Mouse (Mus musculus): ENCODE data around the gene Coq7. TPM values are rescaled to one million over a fixed set of nuclear protein-coding genes. Genes with fewer than 3 reads are reported as not detected.

Coq7 gene
- 122 and 128 TPM in 2 replicates for polyA plus RNA-seq (2016; fragmentation: Nextera tagmentation; extraction: Ambion mirVana)

DNA sequence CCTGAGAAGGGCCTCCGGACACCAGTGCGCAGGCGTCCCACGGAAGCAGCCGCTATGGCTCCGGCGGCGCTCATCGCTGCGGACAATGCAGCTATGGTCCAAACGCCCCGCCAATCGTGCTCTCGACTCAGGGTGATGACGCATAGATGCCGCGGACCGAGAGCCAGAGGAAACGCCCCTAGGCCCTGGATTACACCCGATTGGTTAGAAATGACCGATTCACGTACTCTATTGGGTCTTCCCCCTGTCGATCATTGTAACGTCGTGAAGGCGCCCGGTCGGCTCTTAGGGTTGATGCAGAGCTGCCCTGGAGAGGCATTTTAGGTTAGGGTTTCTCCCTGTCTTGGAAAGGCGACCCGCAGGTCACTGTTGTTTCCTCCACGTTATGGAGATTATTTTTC, at the start of gene Coq7:
Gene Coq7 (minus strand): TSS at position 179 of the 401 bp plus-strand sequence.
- Histone ChIP-seq H3K27ac (peak within 1 kb of the TSS; percentile 99), H3K27me3 (ENCODE audit: insufficient read depth, poor library complexity, severe bottlenecking) (no peaks in the 10 kb centered on the region), H3K4me3 (peak within 1 kb of the TSS; percentile 79), H3K36me3 (peaks cover 17% of the 10 kb centered on the region), H3K9me3 (no peaks in the 10 kb centered on the region), H3K4me1 (replicated peaks) (peaks cover 12% of the 10 kb centered on the region)
- under 1% methylated on average over 31 of the region's 31 CpGs for WGBS
- DNase-seq (ENCODE audit: low spot score): peak; percentile 97

DNA sequence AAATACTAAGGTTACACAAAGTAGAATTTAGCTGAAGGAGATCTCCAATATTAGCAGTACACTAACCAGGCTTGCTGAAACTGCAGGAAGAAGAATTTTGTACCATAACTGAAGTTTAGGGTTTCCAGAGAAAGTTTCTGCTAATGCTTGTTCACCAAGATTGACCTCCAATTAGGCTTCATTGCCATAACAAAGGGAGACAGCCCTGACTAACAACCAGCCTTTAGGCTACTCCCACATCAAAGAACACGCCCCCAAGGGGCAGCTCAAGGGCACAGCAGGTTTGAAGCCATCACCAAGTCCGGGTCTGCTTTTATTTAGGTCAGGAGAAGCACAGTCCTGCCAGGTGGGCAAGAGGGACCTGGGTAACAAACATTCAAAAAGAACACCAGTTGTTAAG, 46.8 kb upstream of the Coq7 start:
- DNase-seq (ENCODE audit: low spot score): no peak
- Histone ChIP-seq H3K4me3 (no peak overlapping the region), H3K36me3 (peaks cover 34% of the 10 kb centered on the region), H3K27ac (no peak overlapping the region), H3K9me3 (peaks cover 19% of the 10 kb centered on the region; the same call in 1 of the 2 replicates), H3K4me1 (replicated peaks) (peaks cover 52% of the 10 kb centered on the region), H3K27me3 (ENCODE audit: insufficient read depth, poor library complexity, severe bottlenecking) (no peaks in the 10 kb centered on the region)
- WGBS: 79% methylated on average over 2 of the region's 2 CpGs

- Histone ChIP-seq H3K4me1 (replicated peaks) (peaks cover 39% of the 10 kb centered on the region), H3K27me3 (ENCODE audit: insufficient read depth, poor library complexity, severe bottlenecking) (no peaks in the 10 kb centered on the region), H3K9me3 (peaks cover 19% of the 10 kb centered on the region; the same call in 1 of the 2 replicates), H3K27ac (peak overlapping the region; percentile 75), H3K4me3 (no peak overlapping the region), H3K36me3 (peaks cover 46% of the 10 kb centered on the region)
- WGBS: 69% methylated on average over 3 of the region's 3 CpGs
- no peak for DNase-seq (ENCODE audit: low spot score)
Observed at GRCm38 (mm10) chr7:118578269-118578668, 45.1 kb upstream of the Coq7 start.

DNA sequence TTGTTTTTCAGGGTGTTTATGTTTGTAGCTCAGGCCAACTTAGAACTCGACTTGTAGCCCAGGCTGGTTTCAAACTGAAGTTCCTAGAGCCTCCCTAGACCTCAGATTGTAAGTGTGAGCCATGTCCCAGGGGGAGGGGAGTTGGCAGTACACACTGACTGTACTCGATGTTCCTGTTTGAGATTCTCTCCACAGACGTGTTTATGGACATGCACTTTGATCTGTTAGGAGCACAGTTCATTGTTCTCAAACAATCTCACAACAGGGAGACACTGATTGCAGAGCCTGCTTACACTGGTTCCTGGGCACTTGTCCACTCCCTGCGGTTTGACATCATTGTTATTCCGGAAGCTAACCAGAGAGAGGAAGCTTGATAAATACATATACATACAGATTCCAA, 38.9 kb upstream of the Coq7 start:
- H3K4me1 ChIP-seq (replicated peaks): peaks cover 43% of the 10 kb centered on the region
- WGBS: 44% methylated on average over 5 of the region's 5 CpGs
- DNase-seq (ENCODE audit: low spot score): no peak
- H3K36me3 ChIP-seq: peaks cover 19% of the 10 kb centered on the region
- no peaks in the 10 kb centered on the region for H3K9me3 ChIP-seq
- H3K27me3 ChIP-seq (ENCODE audit: insufficient read depth, poor library complexity, severe bottlenecking): no peaks in the 10 kb centered on the region
- H3K4me3 ChIP-seq: no peak overlapping the region
- no peak overlapping the region for H3K27ac ChIP-seq

- 57% methylated on average over 5 of the region's 5 CpGs for WGBS
Observed at GRCm38 (mm10) chr7:118571350-118571749, 38.2 kb upstream of the Coq7 start.

GRCm38 (mm10) chr7:118569121-118569543, 36.0 kb upstream of the Coq7 start:
- 42% methylated on average over 6 of the region's 6 CpGs for WGBS
- H3K4me1 ChIP-seq (replicated peaks): peaks cover 35% of the 10 kb centered on the region
- peak; percentile 60 for DNase-seq (ENCODE audit: low spot score)
- H3K27ac ChIP-seq: peak overlapping the region; percentile 81
- H3K9me3 ChIP-seq: no peaks in the 10 kb centered on the region
- H3K27me3 ChIP-seq (ENCODE audit: insufficient read depth, poor library complexity, severe bottlenecking): no peaks in the 10 kb centered on the region
- peaks cover 32% of the 10 kb centered on the region for H3K36me3 ChIP-seq
- H3K4me3 ChIP-seq: no peak overlapping the region

More at GRCm38 (mm10) chr7:118571350-118571749, 38.2 kb upstream of the Coq7 start:
- peaks cover 38% of the 10 kb centered on the region for H3K4me1 ChIP-seq (replicated peaks)
- H3K9me3 ChIP-seq: no peaks in the 10 kb centered on the region
- no peak overlapping the region for H3K4me3 ChIP-seq
- H3K27me3 ChIP-seq (ENCODE audit: insufficient read depth, poor library complexity, severe bottlenecking): no peaks in the 10 kb centered on the region
- no peak for DNase-seq (ENCODE audit: low spot score)
- H3K36me3 ChIP-seq: peaks cover 19% of the 10 kb centered on the region
- peak overlapping the region; percentile 26; the same call in 1 of the 2 replicates for H3K27ac ChIP-seq

DNA sequence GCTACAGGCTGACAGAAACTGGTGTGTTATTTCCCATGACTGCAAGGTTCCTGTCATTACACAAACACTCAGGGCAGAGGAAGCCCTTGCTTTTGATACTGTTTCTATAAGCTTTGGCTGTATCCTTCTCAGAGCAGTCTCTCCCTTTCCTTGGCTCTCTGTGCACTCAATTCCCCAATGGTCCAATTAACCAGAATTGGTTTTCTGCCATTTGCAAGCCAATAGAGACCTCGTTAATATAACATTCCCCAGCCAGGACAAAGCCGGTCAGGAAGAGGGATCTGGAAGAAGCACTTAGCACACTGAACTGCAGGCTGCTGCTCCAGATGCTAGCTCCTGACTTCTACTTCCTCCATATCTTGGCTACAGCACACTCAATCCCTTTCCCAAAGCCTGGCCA, 21.1 kb upstream of the Coq7 start:
- H3K27me3 ChIP-seq (ENCODE audit: insufficient read depth, poor library complexity, severe bottlenecking): no peaks in the 10 kb centered on the region
- H3K27ac ChIP-seq: no peak overlapping the region
- 0 out of 2 replicates have a peak, but pooled peaks cover 4% of the 10 kb centered on the region for H3K9me3 ChIP-seq
- H3K4me1 ChIP-seq (replicated peaks): no peaks in the 10 kb centered on the region
- H3K4me3 ChIP-seq: no peak overlapping the region
- no peak for DNase-seq (ENCODE audit: low spot score)
- 88% methylated on average over 2 of the region's 2 CpGs for WGBS
- H3K36me3 ChIP-seq: peaks cover 92% of the 10 kb centered on the region

DNA sequence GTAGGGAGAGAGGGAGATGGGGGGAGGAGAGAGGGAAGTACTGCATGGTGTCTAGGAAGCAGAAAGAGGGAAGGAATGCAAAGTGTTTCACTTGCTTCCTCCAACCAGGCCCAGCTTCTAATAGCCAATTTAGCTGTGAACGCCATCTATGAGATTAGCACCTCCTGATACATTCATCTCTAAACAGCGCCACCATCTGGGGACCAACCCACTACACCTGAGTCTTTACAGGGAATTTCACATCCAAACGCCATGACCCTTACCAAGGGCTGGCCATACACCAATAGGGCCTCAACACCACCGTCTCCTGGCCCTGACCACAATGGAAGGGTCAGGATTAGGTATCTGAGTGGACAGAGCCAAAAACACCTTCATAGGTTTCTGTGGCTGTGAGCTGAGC, 20.7 kb upstream of the Coq7 start:
- no peak overlapping the region for H3K4me3 ChIP-seq
- peaks cover 93% of the 10 kb centered on the region for H3K36me3 ChIP-seq
- no peaks in the 10 kb centered on the region for H3K27me3 ChIP-seq (ENCODE audit: insufficient read depth, poor library complexity, severe bottlenecking)
- 0 out of 2 replicates have a peak, but pooled peaks cover 4% of the 10 kb centered on the region for H3K9me3 ChIP-seq
- no peaks in the 10 kb centered on the region for H3K4me1 ChIP-seq (replicated peaks)
- WGBS: 73% methylated on average over 4 of the region's 4 CpGs
- H3K27ac ChIP-seq: no peak overlapping the region
- DNase-seq (ENCODE audit: low spot score): no peak

- Histone ChIP-seq H3K4me3 (no peak overlapping the region), H3K27me3 (ENCODE audit: insufficient read depth, poor library complexity, severe bottlenecking) (no peaks in the 10 kb centered on the region), H3K9me3 (0 out of 2 replicates have a peak, but pooled peaks cover 2% of the 10 kb centered on the region), H3K36me3 (peaks cover 76% of the 10 kb centered on the region), H3K4me1 (replicated peaks) (0 out of 2 replicates have a peak, but pooled peaks cover 2% of the 10 kb centered on the region), H3K27ac (no peak overlapping the region)
- WGBS: 76% methylated on average over 10 of the region's 10 CpGs
- no peak for DNase-seq (ENCODE audit: low spot score)
Observed at GRCm38 (mm10) chr7:118547451-118547850, 14.3 kb upstream of the Coq7 start.

GRCm38 (mm10) chr7:118544128-118544527, 11.0 kb upstream of the Coq7 start:
- Histone ChIP-seq H3K4me3 (no peak overlapping the region), H3K36me3 (peaks cover 62% of the 10 kb centered on the region), H3K4me1 (replicated peaks) (0 out of 2 replicates have a peak, but pooled peaks cover 2% of the 10 kb centered on the region), H3K9me3 (no peaks in the 10 kb centered on the region), H3K27ac (no peak overlapping the region), H3K27me3 (ENCODE audit: insufficient read depth, poor library complexity, severe bottlenecking) (no peaks in the 10 kb centered on the region)
- DNase-seq (ENCODE audit: low spot score): no peak
- 85% methylated on average over 4 of the region's 4 CpGs for WGBS

- H3K4me1 ChIP-seq (replicated peaks): peaks cover 12% of the 10 kb centered on the region
- H3K27me3 ChIP-seq (ENCODE audit: insufficient read depth, poor library complexity, severe bottlenecking): no peaks in the 10 kb centered on the region
- H3K36me3 ChIP-seq: peaks cover 19% of the 10 kb centered on the region
- H3K9me3 ChIP-seq: no peaks in the 10 kb centered on the region
- no peak overlapping the region for H3K27ac ChIP-seq
- H3K4me3 ChIP-seq: no peak overlapping the region
- DNase-seq (ENCODE audit: low spot score): no peak
- 88% methylated on average over 4 of the region's 4 CpGs for WGBS
Observed at GRCm38 (mm10) chr7:118535076-118535475, 1.9 kb upstream of the Coq7 start.

DNA sequence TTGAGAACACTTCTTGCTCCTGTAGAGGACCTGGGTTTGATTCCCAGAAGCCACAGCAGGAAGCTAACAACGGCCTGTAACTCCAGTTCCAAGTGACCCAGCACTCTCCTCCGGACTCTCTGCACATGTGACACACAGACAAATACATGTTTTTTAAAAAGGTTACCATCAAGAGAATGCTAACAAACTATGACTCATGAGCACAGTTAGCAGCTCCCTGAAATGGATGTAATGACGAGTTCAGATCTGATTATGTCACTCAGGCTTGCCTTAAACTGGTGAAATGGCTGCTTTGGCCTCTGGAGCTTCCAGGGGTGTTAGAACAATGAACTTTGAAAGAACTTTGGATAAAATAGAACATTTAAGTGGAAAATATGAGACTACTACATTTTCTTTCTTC, 1.2 kb upstream of the Coq7 start:
- WGBS: 86% methylated on average over 3 of the region's 3 CpGs
- no peaks in the 10 kb centered on the region for H3K9me3 ChIP-seq
- no peaks in the 10 kb centered on the region for H3K27me3 ChIP-seq (ENCODE audit: insufficient read depth, poor library complexity, severe bottlenecking)
- peaks cover 12% of the 10 kb centered on the region for H3K4me1 ChIP-seq (replicated peaks)
- no peak overlapping the region for H3K4me3 ChIP-seq
- peaks cover 19% of the 10 kb centered on the region for H3K36me3 ChIP-seq
- no peak for DNase-seq (ENCODE audit: low spot score)
- H3K27ac ChIP-seq: no peak overlapping the region

- H3K4me1 ChIP-seq (replicated peaks): peaks cover 12% of the 10 kb centered on the region
- H3K36me3 ChIP-seq: peaks cover 22% of the 10 kb centered on the region
- peak overlapping the region; percentile 99 for H3K27ac ChIP-seq
- H3K4me3 ChIP-seq: peak overlapping the region; percentile 79
- DNase-seq (ENCODE audit: low spot score): peak; percentile 97
- under 1% methylated on average over 36 of the region's 36 CpGs for WGBS
- no peaks in the 10 kb centered on the region for H3K9me3 ChIP-seq
- H3K27me3 ChIP-seq (ENCODE audit: insufficient read depth, poor library complexity, severe bottlenecking): no peaks in the 10 kb centered on the region
Observed at GRCm38 (mm10) chr7:118532519-118533177, 508 bp downstream of the Coq7 start.
